Mouse (Mus musculus) midbrain, embryonic 11.5 days (tissue): ENCODE measurements around the gene Kcnmb3. TPM values are rescaled to one million over a fixed set of nuclear protein-coding genes. Genes with fewer than 3 reads are reported as not detected.

Source experiments
- ATAC-seq: fragments of 200-750 bp; cut with Nextera tagmentation; 2 replicates; pipeline ENCODE4 v1.8.0; 2017; ENCODE audit warnings: moderate TSS enrichment, moderate library complexity; ENCODE audit not compliant: low FRiP score
- DNase-seq: peaks from one replicate; pipeline ENCODE4 v3.0.0; 2015; ENCODE audit warnings: low spot score; ENCODE audit errors: missing footprints
- H3K27ac ChIP-seq: fragments of 300-500 bp; sonication (generic); 2 replicates; pipeline ENCODE4 v1.5.1; 2014; ENCODE audit warnings: low read depth, low read length
- H3K27me3 ChIP-seq: fragments of 300-500 bp; sonication (generic); 2 replicates; pipeline ENCODE4 v1.6.1; 2014; ENCODE audit warnings: mild to moderate bottlenecking, low read length, moderate library complexity, mixed read lengths; ENCODE audit not compliant: control insufficient read depth, insufficient read depth
- H3K36me3 ChIP-seq: fragments of 300-500 bp; sonication (generic); 2 replicates; pipeline ENCODE4 v1.6.1; 2014; ENCODE audit warnings: mild to moderate bottlenecking, low read length, moderate library complexity, mixed read lengths; ENCODE audit not compliant: control insufficient read depth, insufficient read depth
- H3K4me1 ChIP-seq: fragments of 300-500 bp; sonication (generic); 2 replicates; pipeline ENCODE4 v1.6.1; 2014; ENCODE audit warnings: low read length; ENCODE audit not compliant: control insufficient read depth, insufficient read depth
- H3K4me2 ChIP-seq: fragments of 300-500 bp; sonication (generic); 2 replicates; pipeline ENCODE4 v1.6.1; 2014; ENCODE audit warnings: mild to moderate bottlenecking, moderate library complexity
- H3K4me3 ChIP-seq: fragments of 300-500 bp; sonication (generic); 2 replicates; pipeline ENCODE4 v1.5.1; 2014; ENCODE audit warnings: low read depth, low read length
- H3K9ac ChIP-seq: fragments of 300-500 bp; sonication (generic); 2 replicates; pipeline ENCODE4 v1.6.1; 2014; ENCODE audit warnings: low read length
- H3K9me3 ChIP-seq: fragments of 300-500 bp; sonication (generic); 2 replicates; pipeline ENCODE4 v1.6.1; 2016; ENCODE audit warnings: low read length; ENCODE audit not compliant: control insufficient read depth
- WGBS: fragments of 180-500 bp; shearing (Covaris S2); extraction: QIAGEN DNeasy Blood & Tissue Kit; methylation state at CpG from one replicate; pipeline ENCODE4 v1.1.7; 2014; 5-methylcytosine and 5-hydroxymethylcytosine counted together
- polyA plus RNA-seq: library from polyadenylated mRNA; unstranded; fragments of >200 nt; fragmentation: Nextera tagmentation; extraction: Ambion mirVana; gene quantifications from 2 replicates; pipeline ENCODE4 v1.2.1, GENCODE M21; 2014

Gene Kcnmb3
- polyA plus RNA-seq, 1 experiment from 2014 or later: 0.08 TPM

DNA sequence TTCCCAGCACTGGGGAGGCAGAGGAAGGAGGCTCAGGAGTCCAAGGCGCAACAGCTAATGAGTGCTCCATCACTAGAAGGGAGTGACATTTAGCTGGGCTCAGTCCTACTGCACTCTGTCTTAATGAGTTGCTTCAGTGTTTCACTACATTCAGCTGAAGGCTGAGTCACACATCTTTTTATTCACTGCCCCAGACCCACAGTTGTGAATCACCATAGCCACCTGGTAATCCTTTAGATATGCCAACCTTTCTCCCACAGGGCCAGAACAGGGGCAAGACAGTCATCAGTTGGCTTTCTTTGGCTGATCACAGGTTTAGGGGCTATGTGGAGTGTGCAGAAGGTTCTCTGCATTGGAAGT, 4.7 kb upstream of the Kcnmb3 start:
- Histone ChIP-seq H3K4me2 (no peak overlapping the region), H3K9me3 (no peaks in the 10 kb centered on the region), H3K36me3 (no peaks in the 10 kb centered on the region), H3K27me3 (no peaks in the 10 kb centered on the region), H3K27ac (no peak overlapping the region), H3K4me3 (no peak overlapping the region), H3K4me1 (peaks cover 11% of the 10 kb centered on the region; the same call in 1 of the 2 replicates), H3K9ac (no peak overlapping the region)
- 81% methylated on average over 1 of the region's 1 CpGs for WGBS
- ATAC-seq (no peak), DNase-seq (peak; percentile 70)

DNA sequence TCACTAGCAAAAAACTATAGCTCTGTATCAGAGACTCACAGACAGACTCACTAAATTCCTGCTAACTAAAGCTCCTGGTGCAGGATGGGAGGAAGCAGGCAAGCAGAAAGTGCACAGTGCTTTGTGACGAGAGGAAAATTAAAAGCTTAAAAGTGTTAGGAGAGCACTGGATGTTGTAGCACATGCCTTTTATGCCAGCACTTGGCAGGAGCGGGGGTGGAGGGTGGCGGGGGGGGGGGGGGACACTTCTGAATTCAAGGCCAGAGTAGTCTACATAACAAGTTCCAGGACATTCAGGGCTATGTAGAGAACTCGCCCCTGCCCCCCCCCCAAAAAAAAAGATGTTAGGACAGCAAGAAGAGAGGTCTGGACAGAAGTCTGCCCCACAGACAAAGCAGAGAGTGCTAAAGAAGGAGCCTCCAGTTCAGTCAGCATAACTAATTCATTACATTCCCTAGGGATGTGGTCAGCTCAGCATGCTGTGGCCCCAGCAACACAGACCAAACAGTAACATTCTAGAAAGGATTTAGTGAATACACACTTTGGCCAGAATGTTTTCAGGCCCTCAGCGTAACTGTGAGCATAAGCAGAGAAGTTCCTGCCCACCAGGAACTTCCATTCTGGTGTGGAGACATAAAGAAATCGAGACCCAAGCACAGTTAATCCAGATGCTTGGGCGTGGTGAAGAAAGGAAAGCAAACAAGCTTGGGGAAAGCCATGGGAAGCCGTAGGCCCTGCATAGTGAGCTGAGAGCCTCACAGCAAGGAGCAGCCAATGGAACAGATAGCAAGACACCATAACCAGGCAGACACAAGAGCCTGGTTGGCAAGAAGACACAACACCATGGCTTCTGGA, 4.1 kb upstream of the Kcnmb3 start:
- Histone ChIP-seq H3K4me1 (peaks cover 11% of the 10 kb centered on the region; the same call in 1 of the 2 replicates), H3K9ac (no peak overlapping the region), H3K4me2 (no peak overlapping the region), H3K9me3 (no peaks in the 10 kb centered on the region), H3K36me3 (no peaks in the 10 kb centered on the region), H3K4me3 (no peak overlapping the region), H3K27ac (no peak overlapping the region), H3K27me3 (no peaks in the 10 kb centered on the region)
- ATAC-seq (peak; percentile 63), DNase-seq (peak; percentile 86)
- WGBS: 24% methylated on average over 6 of the region's 8 CpGs

DNA sequence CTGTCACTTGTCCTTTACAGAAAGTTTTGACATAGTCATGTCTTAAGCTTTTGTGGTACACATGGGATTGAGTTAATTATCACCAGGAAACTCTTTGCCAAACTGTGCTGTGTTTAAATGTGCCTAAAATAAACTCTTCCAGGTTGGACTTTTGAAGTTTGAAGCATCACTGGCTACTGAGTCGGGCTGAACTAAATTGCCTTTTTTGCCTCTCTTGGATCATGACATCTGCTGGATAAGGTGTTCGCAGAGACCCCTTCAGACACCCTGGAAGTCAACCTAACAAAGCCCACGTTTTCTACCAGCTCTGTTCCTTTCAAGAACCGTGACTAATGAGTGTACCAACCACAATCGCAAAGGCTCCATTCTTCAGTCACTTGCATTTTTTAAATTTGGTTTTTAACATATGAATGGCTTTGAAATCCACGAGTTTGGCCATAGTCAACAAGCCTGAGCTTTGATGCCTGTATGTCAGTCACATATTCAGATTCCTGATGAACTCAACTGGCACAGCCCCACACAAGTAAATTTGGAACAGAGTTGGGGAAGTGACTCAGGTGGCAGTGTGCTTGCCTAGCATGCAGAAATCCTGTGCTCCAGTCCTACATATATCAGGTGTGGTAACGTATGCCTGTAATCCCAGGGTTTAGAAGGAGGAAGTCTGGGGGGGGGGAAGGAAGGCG, 3.2 kb upstream of the Kcnmb3 start:
- ATAC-seq (peak; percentile 44), DNase-seq (peak; percentile 86)
- Histone ChIP-seq H3K4me3 (no peak overlapping the region), H3K9me3 (no peaks in the 10 kb centered on the region), H3K4me2 (no peak overlapping the region), H3K27ac (no peak overlapping the region), H3K36me3 (no peaks in the 10 kb centered on the region), H3K27me3 (no peaks in the 10 kb centered on the region), H3K4me1 (peaks cover 11% of the 10 kb centered on the region; the same call in 1 of the 2 replicates), H3K9ac (no peak overlapping the region)
- 40% methylated on average over 8 of the region's 8 CpGs for WGBS

DNA sequence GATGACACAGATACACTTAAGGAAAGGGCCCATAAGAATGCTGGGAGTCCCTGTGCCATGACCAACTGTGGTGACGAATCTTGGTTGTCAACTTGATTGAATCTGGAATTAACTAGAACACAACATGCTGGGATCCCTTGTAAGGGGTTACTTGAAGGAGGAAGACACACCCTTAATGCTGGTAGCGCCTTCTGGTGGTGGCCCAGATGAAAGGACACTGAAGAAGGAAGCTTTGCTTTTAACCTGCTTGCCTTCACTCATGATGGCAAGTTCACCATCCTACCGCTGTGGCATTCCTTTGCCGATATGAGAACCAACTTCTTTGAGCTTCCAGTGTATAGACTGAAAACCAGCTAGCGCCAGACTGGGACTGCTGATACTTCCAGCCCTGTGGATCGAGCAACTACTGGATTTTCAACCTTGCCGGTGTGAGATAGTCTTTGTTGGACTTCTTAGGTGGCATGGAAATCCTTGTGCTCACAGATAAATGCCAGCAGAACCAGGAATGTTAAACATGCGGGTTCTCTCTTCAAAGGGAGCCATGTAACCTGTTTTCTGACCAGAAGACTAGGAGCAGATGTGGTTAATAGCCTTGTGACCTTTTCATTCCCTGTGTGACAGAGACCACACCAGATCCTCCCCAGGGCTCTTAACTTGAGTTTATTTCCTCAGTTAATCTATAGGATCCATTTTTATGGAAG, 2.5 kb upstream of the Kcnmb3 start:
- Histone ChIP-seq H3K27ac (no peak overlapping the region), H3K36me3 (no peaks in the 10 kb centered on the region), H3K4me1 (peaks cover 11% of the 10 kb centered on the region; the same call in 1 of the 2 replicates), H3K9me3 (no peaks in the 10 kb centered on the region), H3K4me3 (no peak overlapping the region), H3K4me2 (no peak overlapping the region), H3K27me3 (no peaks in the 10 kb centered on the region), H3K9ac (no peak overlapping the region)
- WGBS: 79% methylated on average over 8 of the region's 8 CpGs
- DNase-seq (peak; percentile 84), ATAC-seq (no peak)

DNA sequence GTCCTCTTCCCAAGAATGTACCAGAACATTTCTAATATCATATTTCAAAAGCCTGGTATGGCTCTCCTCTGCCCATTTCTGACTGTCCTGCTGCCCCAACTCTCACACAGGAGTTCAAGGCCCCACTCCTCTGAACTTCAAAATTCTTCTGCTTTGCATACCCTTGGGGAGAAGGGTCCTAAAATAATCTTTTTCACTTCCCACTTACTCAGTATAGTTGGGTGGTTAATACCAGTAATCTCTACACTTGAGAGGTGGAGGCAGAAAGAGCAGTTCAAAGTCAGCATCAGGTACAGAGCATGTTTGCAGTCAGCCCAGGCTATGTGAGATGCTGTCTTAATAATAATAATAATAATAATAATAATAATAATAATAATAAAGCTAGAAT, 1.1 kb downstream of the Kcnmb3 start:
- no peak for ATAC-seq

DNA sequence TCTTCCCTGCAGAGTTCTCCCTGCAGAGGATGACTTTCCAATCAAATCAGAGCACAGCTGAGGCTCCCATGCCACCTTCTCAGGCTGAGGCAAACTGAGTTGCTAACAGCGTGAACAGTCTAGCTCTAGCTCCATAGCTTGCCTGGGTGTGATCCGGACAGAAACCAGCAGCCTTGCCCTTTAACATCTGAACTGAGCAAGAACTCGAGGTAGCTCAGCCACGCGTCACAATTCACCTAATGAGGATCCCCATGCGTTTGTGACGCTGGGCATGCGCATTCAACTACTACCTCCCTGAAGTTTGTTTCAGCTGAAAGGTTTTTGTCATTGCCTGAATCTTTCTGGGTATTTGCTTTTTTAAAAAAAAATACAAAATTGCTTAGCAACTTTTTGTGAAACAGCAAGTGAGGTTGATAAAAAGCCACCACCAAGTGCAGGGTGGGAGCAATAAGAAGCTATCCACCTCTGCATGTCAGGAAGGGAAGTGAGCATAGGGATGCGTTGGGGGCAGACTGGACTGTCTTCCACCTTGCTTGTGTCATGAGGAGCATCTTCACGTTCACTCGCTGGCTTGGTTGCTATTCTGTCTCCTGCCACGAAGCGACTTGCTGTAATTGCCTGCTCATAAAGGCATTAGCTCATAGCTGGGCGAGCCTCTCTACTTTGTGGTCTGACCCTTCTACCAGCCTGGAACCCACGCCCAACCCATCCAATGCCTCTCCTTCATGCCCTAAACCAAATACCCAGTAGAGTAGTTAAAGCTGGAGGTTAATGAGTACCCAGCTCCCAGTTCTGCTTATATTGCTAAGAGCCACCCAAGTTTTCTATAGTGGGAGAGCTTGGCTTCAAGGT, 1.7 kb downstream of the Kcnmb3 start:
- DNase-seq (peak; percentile 31), ATAC-seq (no peak)
- no peaks in the 10 kb centered on the region for H3K9me3 ChIP-seq
- no peak overlapping the region for H3K4me3 ChIP-seq
- no peak overlapping the region for H3K4me2 ChIP-seq
- H3K27ac ChIP-seq: no peak overlapping the region
- no peaks in the 10 kb centered on the region for H3K36me3 ChIP-seq
- WGBS: 91% methylated on average over 15 of the region's 15 CpGs
- 0 out of 2 replicates have a peak, but pooled peaks cover 2% of the 10 kb centered on the region for H3K4me1 ChIP-seq
- H3K9ac ChIP-seq: no peak overlapping the region
- H3K27me3 ChIP-seq: no peaks in the 10 kb centered on the region

More for the DNA sequence above, 1.1 kb downstream of the Kcnmb3 start:
- DNase-seq: peak; percentile 12
- Histone ChIP-seq H3K27ac (no peak overlapping the region), H3K4me2 (no peak overlapping the region), H3K27me3 (no peaks in the 10 kb centered on the region), H3K36me3 (no peaks in the 10 kb centered on the region), H3K9ac (no peak overlapping the region), H3K4me3 (no peak overlapping the region), H3K4me1 (peaks cover 4% of the 10 kb centered on the region; the same call in 1 of the 2 replicates), H3K9me3 (no peaks in the 10 kb centered on the region)

DNA sequence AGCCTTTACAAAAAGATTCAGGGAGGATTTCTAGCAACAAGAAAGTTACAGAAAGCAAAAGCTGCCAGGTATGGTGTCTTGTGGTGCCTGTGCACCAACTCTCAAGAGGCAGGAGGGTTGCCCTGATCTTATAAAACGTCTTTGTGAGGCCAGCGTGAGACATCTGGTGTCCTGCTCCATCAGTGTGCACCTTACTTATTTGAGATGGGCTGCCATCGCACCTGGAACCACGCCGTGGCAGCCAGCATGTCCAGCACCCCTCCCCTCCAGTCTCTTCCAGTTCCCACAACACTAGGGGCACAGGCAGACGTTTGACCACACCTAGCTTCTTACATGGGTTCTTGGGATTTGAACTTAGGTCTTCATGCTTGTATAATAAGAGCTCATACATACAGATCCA, 3.9 kb downstream of the Kcnmb3 start:
- DNase-seq: peak; percentile 17
- Histone ChIP-seq H3K27me3 (no peaks in the 10 kb centered on the region), H3K27ac (no peak overlapping the region), H3K4me2 (no peak overlapping the region), H3K4me1 (no peaks in the 10 kb centered on the region), H3K9ac (no peak overlapping the region), H3K36me3 (no peaks in the 10 kb centered on the region), H3K4me3 (no peak overlapping the region), H3K9me3 (no peaks in the 10 kb centered on the region)
- ATAC-seq: no peak
- whole genome bisulfite sequencing: 79% methylated on average over 6 of the region's 6 CpGs

DNA sequence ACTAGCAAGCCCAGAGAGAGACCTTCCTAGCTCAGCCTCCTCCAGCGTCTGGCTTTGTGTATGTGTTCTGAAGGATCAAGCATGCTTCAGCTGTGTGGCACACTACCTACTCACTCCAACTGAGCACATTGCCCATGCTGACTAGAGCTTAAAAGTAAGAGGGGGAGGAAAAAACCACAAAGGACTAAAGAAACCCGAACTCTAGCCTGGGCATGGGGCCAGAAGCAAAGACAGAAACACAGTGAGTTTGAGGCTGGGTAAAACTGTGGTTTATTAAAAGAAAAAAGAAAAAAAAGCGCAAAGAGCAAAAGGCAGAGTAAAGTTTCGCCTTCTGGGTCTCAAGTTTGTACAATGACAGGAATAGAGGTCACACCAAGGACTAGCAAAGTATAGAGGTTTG, 5.5 kb downstream of the Kcnmb3 start:
- H3K4me2 ChIP-seq: no peak overlapping the region
- peak; percentile 8 for DNase-seq
- H3K4me3 ChIP-seq: no peak overlapping the region
- WGBS: 86% methylated on average over 4 of the region's 4 CpGs
- H3K4me1 ChIP-seq: no peaks in the 10 kb centered on the region
- no peak overlapping the region for H3K9ac ChIP-seq
- ATAC-seq: no peak
- H3K27me3 ChIP-seq: no peaks in the 10 kb centered on the region
- H3K9me3 ChIP-seq: no peaks in the 10 kb centered on the region
- H3K36me3 ChIP-seq: no peaks in the 10 kb centered on the region
- no peak overlapping the region for H3K27ac ChIP-seq
